Mouse (Mus musculus) embryonic facial prominence, embryonic 10.5 days (tissue): ENCODE results near the gene Cyp2j9. TPM values are rescaled to one million over a fixed set of nuclear protein-coding genes. Genes with fewer than 3 reads are reported as not detected.

Experiments
- DNase-seq: peaks from one replicate; pipeline ENCODE4 v3.0.0-alpha.2; 2017; ENCODE audit warnings: low spot score
- H3K27ac ChIP-seq: fragments of 300-500 bp; sonication (generic); replicated peaks from 2 replicates; pipeline ENCODE4 v1.5.1; 2016; ENCODE audit warnings: mild to moderate bottlenecking
- H3K27me3 ChIP-seq: fragments of 300-500 bp; sonication (generic); replicated peaks from 2 replicates; pipeline ENCODE4 v1.6.1; 2016; ENCODE audit warnings: low read depth, mild to moderate bottlenecking; ENCODE audit not compliant: poor library complexity, severe bottlenecking
- H3K36me3 ChIP-seq: fragments of 300-500 bp; sonication (generic); replicated peaks from 2 replicates; pipeline ENCODE4 v1.6.1; 2016; ENCODE audit warnings: mild to moderate bottlenecking, moderate library complexity
- H3K4me1 ChIP-seq: fragments of 300-500 bp; sonication (generic); 2 replicates; pipeline ENCODE4 v1.6.1; 2016
- H3K4me3 ChIP-seq: fragments of 300-500 bp; sonication (generic); 2 replicates; pipeline ENCODE4 v1.5.1; 2016; ENCODE audit warnings: mild to moderate bottlenecking, moderate library complexity
- H3K9me3 ChIP-seq: fragments of 300-500 bp; sonication (generic); 2 replicates; pipeline ENCODE4 v1.6.1; 2016; ENCODE audit warnings: mild to moderate bottlenecking
- WGBS: fragments of 180-500 bp; shearing (Covaris S2); methylation state at CpG from one replicate; pipeline ENCODE4 v1.1.7; 2016; 5-methylcytosine and 5-hydroxymethylcytosine counted together
- polyA plus RNA-seq: library from polyadenylated mRNA; unstranded; fragments of >200 nt; fragmentation: Nextera tagmentation; extraction: Ambion mirVana; gene quantifications from 2 replicates; pipeline ENCODE4 v1.2.1, GENCODE M21; 2016

Cyp2j9 gene
- polyA plus RNA-seq, 1 experiment from 2014 or later: 1.0 TPM

DNA sequence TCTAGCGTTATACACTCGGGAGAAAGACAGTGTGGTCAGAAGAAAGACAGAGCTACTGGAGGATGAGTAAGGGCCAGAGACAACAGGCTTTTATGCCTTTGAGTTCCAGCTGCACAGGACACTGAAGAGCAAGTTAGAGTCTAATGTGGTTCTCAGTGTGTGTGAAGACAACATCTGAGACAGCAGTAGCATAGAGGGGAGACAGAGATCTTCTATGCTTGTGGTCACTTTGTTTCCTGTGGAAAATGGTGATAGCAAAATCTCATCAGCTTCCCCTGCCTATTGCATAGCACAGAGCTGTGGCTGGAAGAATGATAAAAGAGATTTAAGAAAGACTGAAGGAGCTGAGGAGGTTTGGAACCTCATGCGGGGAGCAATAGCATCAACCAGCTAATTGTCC lies 39.8 kb downstream of the Cyp2j9 start:
- peaks cover 17% of the 10 kb centered on the region; the same call in 1 of the 2 replicates for H3K4me1 ChIP-seq
- no peaks in the 10 kb centered on the region for H3K27me3 ChIP-seq
- 90% methylated on average over 3 of the region's 3 CpGs for WGBS
- no peak for DNase-seq
- H3K27ac ChIP-seq: no peak overlapping the region
- no peaks in the 10 kb centered on the region for H3K9me3 ChIP-seq
- no peak overlapping the region for H3K4me3 ChIP-seq
- no peaks in the 10 kb centered on the region for H3K36me3 ChIP-seq

- no peaks in the 10 kb centered on the region for H3K4me1 ChIP-seq
- H3K27ac ChIP-seq: no peak overlapping the region
- H3K36me3 ChIP-seq: no peaks in the 10 kb centered on the region
- WGBS: 35% methylated on average over 1 of the region's 1 CpGs
- H3K27me3 ChIP-seq: no peaks in the 10 kb centered on the region
- H3K4me3 ChIP-seq: no peak overlapping the region
- no peak for DNase-seq
- H3K9me3 ChIP-seq: no peaks in the 10 kb centered on the region
Measured at GRCm38 (mm10) chr4:96545976-96546375, 45.4 kb downstream of the Cyp2j9 start.

- no peak overlapping the region for H3K27ac ChIP-seq
- DNase-seq: no peak
- 33% methylated on average over 1 of the region's 1 CpGs for WGBS
- no peaks in the 10 kb centered on the region for H3K4me1 ChIP-seq
- no peaks in the 10 kb centered on the region for H3K9me3 ChIP-seq
- no peak overlapping the region for H3K4me3 ChIP-seq
- peaks cover 11% of the 10 kb centered on the region; the same call in 1 of the 2 replicates for H3K36me3 ChIP-seq
- no peaks in the 10 kb centered on the region for H3K27me3 ChIP-seq
Measured at GRCm38 (mm10) chr4:96525772-96526171, 65.6 kb downstream of the Cyp2j9 start.

GRCm38 (mm10) chr4:96522256-96522655 lies 69.1 kb downstream of the Cyp2j9 start:
- H3K4me1 ChIP-seq: no peaks in the 10 kb centered on the region
- peaks cover 6% of the 10 kb centered on the region; the same call in 1 of the 2 replicates for H3K36me3 ChIP-seq
- no peak overlapping the region for H3K4me3 ChIP-seq
- no peaks in the 10 kb centered on the region for H3K9me3 ChIP-seq
- WGBS: 89% methylated on average over 2 of the region's 2 CpGs
- no peak overlapping the region for H3K27ac ChIP-seq
- DNase-seq: no peak
- H3K27me3 ChIP-seq: no peaks in the 10 kb centered on the region

Other genes with a start within 250 kb of the Cyp2j9 start
- not detected in 2 replicates for gene Cyp2j11, start 242.9 kb downstream of the Cyp2j9 start, polyA plus RNA-seq
- gene Cyp2j8, start 84.2 kb downstream of the Cyp2j9 start, polyA plus RNA-seq: not detected in 2 replicates
- gene Cyp2j6, start 37.9 kb downstream of the Cyp2j9 start, polyA plus RNA-seq: 4.4 and 5.2 TPM in 2 replicates
- gene Cyp2j5, start 72.6 kb upstream of the Cyp2j9 start, polyA plus RNA-seq: not detected in 2 replicates
- gene Gm12695, start 193.6 kb upstream of the Cyp2j9 start, polyA plus RNA-seq: not detected in 2 replicates